Mouse (Mus musculus) neural tube, embryonic 12.5 days (tissue): Measurements from ENCODE around the gene Ankrd53. TPM values are rescaled to one million over a fixed set of nuclear protein-coding genes. Genes with fewer than 3 reads are reported as not detected.
"Not testable (repeated sequence)": the region's sequence is repeated elsewhere in the genome, so short reads cannot be mapped to it uniquely, and the experiment has no call there.

Source experiments
- ATAC-seq: fragments of 200-750 bp; cut with Nextera tagmentation; 2 replicates; pipeline ENCODE4 v1.8.0; 2017; ENCODE audit warnings: low read depth, mild to moderate bottlenecking, moderate TSS enrichment, moderate library complexity; ENCODE audit not compliant: low FRiP score
- H3K27ac ChIP-seq: fragments of 300-500 bp; sonication (generic); 2 replicates; pipeline ENCODE4 v1.5.1; 2016
- H3K27me3 ChIP-seq: fragments of 300-500 bp; sonication (generic); replicated peaks from 2 replicates; pipeline ENCODE4 v1.6.1; 2016; ENCODE audit warnings: mild to moderate bottlenecking
- H3K36me3 ChIP-seq: fragments of 300-500 bp; sonication (generic); 2 replicates; pipeline ENCODE4 v1.6.1; 2016; ENCODE audit warnings: mild to moderate bottlenecking
- H3K4me1 ChIP-seq: fragments of 300-500 bp; sonication (generic); 2 replicates; pipeline ENCODE4 v1.6.1; 2016
- H3K4me2 ChIP-seq: fragments of 300-500 bp; sonication (generic); replicated peaks from 2 replicates; pipeline ENCODE4 v1.6.1; 2016; ENCODE audit warnings: mild to moderate bottlenecking
- H3K4me3 ChIP-seq: fragments of 300-500 bp; sonication (generic); 2 replicates; pipeline ENCODE4 v1.5.1; 2016
- H3K9ac ChIP-seq: fragments of 300-500 bp; sonication (generic); 2 replicates; pipeline ENCODE4 v1.6.1; 2016; ENCODE audit warnings: mild to moderate bottlenecking
- H3K9me3 ChIP-seq: fragments of 300-500 bp; sonication (generic); 2 replicates; pipeline ENCODE4 v1.6.1; 2016; ENCODE audit warnings: mild to moderate bottlenecking
- whole genome bisulfite sequencing: fragments of 180-500 bp; shearing (Covaris S2); methylation state at CpG from one replicate; pipeline ENCODE4 v1.1.7; 2016; 5-methylcytosine and 5-hydroxymethylcytosine counted together
- polyA plus RNA-seq: library from polyadenylated mRNA; unstranded; fragments of >200 nt; fragmentation: Nextera tagmentation; extraction: Ambion mirVana; gene quantifications from 2 replicates; pipeline ENCODE4 v1.2.1, GENCODE M21; 2016

The Ankrd53 gene
- polyA plus RNA-seq, 1 experiment from 2014 or later, result 0.22 TPM

- Histone ChIP-seq H3K36me3 (peaks cover 36% of the 10 kb centered on the region), H3K4me2 (peak overlapping the region; percentile 89), H3K9ac (peak overlapping the region; percentile 90; the same call in 1 of the 2 replicates), H3K4me3 (peak overlapping the region; percentile 80; the same call in 1 of the 2 replicates), H3K9me3 (no peaks in the 10 kb centered on the region), H3K27me3 (no peaks in the 10 kb centered on the region), H3K4me1 (peaks cover 19% of the 10 kb centered on the region), H3K27ac (no peak overlapping the region)
- ATAC-seq, result no peak
- WGBS, result 53% methylated on average over 9 of the region's 9 CpGs
Observed at GRCm38 (mm10) chr6:83774126-83774525, 11.7 kb downstream of the Ankrd53 start.

DNA sequence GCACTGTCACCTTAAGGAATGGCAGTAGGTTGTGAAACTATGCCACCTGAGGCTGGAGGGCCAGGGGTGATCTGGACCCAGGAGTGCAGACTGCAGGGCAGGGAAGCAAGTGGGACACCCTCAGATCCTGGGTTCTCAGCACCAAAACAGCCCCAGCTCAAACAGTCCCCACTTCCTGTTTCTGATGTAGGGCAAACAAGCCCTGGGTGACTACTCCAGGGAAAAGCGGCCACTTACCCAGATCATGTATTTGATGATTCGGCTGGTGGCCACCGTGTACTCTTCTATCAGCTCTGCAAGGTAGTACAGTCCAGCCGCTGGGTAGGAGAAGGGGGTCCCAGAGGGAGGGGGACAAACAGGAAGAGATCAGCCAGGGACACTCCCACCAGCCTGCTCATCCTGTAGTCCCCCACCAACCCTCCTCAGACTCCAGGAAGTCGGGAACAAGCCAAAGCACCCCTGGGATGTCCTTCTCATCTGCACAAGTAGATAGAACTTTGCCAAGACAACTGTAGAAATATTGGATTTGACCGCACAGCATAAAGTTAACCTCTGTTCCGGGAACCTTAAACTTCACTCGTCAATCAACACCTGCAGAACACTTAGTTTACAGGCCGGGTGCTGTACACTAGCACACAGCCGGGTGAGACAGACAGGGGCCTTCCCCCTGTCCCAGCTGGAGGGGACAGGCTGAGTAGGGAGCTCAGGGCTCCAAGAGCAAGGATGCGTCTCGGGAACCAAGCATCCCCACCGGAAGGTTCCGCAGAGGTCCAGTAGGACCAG, 12.5 kb downstream of the Ankrd53 start:
- peak overlapping the region; percentile 90 for H3K9ac ChIP-seq
- WGBS, result 3% methylated on average over 14 of the region's 14 CpGs
- H3K9me3 ChIP-seq, result no peaks in the 10 kb centered on the region
- peaks cover 19% of the 10 kb centered on the region for H3K4me1 ChIP-seq
- peaks cover 29% of the 10 kb centered on the region for H3K36me3 ChIP-seq
- H3K4me3 ChIP-seq, result peak overlapping the region; percentile 80
- peak overlapping the region; percentile 89 for H3K4me2 ChIP-seq
- peak; percentile 64 for ATAC-seq
- no peak overlapping the region for H3K27ac ChIP-seq
- no peaks in the 10 kb centered on the region for H3K27me3 ChIP-seq

DNA sequence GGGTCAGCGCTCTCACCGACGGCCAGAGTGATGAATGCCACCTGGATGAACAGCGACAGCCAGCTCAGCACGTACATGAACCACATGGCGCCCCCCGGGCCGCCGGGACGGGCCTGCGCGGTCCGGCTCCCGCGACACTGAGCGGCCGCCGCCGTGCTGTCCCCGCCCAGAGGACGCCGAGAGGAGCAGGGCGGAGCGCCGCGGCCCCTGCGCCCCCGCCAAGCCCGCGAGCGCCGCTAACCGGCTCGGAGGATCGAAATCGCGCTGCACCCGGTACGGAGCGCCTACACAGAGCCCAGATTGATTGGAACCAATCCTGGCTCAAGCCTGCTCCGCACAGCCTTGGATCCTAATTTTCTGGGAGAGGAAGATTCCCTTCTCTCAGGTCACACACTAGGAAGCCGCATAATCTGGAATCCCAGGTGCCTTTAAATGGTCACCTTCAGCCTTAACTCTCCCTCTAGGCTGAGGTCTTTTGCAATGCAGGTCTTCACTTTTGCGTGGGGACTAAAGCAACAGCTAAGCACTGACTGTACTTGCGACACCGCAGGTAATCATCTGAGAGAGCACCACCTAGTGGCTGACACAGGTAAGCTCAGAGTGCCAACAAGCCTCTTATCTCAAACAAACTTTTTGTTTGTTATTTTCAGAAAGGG, 13.3 kb downstream of the Ankrd53 start, which contains the start of gene Tex261:
Gene Tex261, minus strand, starts transcription at position 176 of the 656 bp plus-strand sequence.
- peak; percentile 95 for ATAC-seq
- WGBS, result under 1% methylated on average over 45 of the region's 45 CpGs
- H3K9me3 ChIP-seq, result no peaks in the 10 kb centered on the region
- H3K4me1 ChIP-seq, result peaks cover 19% of the 10 kb centered on the region
- H3K36me3 ChIP-seq, result peaks cover 23% of the 10 kb centered on the region
- H3K9ac ChIP-seq, result peak within 1 kb of the TSS; percentile 90
- no peaks in the 10 kb centered on the region for H3K27me3 ChIP-seq
- H3K4me2 ChIP-seq, result peak within 1 kb of the TSS; percentile 89
- no peak within 1 kb of the TSS; the same call in 1 of the 2 replicates for H3K27ac ChIP-seq
- peak within 1 kb of the TSS; percentile 80 for H3K4me3 ChIP-seq

- Histone ChIP-seq H3K9ac (no peak overlapping the region), H3K27ac (no peak overlapping the region), H3K4me1 (peaks cover 19% of the 10 kb centered on the region), H3K9me3 (no peaks in the 10 kb centered on the region), H3K4me2 (no peak overlapping the region), H3K4me3 (no peak overlapping the region), H3K36me3 (peaks cover 2% of the 10 kb centered on the region; the same call in 1 of the 2 replicates), H3K27me3 (no peaks in the 10 kb centered on the region)
- no peak for ATAC-seq
- WGBS, result 83% methylated on average over 7 of the region's 7 CpGs
Observed at GRCm38 (mm10) chr6:83778306-83778705, 15.9 kb downstream of the Ankrd53 start.

DNA sequence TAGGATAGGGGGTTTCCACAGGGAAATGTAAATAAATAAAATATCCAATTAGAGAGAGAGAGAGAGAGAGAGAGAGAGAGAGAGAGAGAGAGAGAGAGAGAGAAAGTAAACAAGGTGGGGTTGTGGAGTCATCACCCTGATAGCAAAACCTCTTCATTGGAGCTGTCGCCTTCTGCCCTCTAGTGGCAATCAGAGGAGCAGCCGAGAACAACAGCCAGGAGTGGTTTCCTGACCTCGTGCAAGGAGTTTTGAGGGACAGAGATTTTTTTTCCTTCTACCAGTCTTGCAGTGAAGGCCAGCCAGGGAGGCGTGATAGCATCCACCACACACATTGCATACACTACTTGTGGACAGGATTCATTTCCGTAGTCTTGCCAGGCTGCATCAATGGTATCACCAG, 16.6 kb downstream of the Ankrd53 start:
- Histone ChIP-seq H3K4me2 (no peak overlapping the region), H3K36me3 (no peaks in the 10 kb centered on the region), H3K4me3 (no peak overlapping the region), H3K27ac (no peak overlapping the region), H3K9me3 (no peaks in the 10 kb centered on the region), H3K27me3 (no peaks in the 10 kb centered on the region), H3K4me1 (peaks cover 12% of the 10 kb centered on the region), H3K9ac (no peak overlapping the region)
- 8% methylated on average over 5 of the region's 5 CpGs for WGBS
- ATAC-seq, result no peak

DNA sequence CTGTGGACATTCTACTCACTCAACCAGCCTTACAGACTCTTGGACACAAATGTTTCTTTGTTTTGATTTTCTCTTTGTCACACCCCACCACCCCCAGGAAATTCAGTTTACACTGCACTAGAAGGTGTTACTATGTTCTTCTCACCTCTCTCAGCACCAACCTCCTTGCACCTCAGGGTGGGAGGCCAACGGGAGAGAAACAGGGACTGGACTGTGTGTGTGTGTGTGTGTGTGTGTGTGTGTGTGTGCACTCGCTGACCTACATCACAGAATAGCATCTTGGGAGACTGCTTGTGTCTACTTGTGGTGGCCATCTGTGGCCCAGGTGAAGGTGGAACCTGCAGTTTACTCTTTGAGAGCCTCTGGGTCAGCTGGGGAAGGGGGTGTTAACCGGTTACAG, 24.0 kb downstream of the Ankrd53 start:
- Histone ChIP-seq H3K4me1 (peaks cover 12% of the 10 kb centered on the region), H3K9me3 (no peaks in the 10 kb centered on the region), H3K27ac (no peak overlapping the region), H3K4me2 (no peak overlapping the region), H3K4me3 (no peak overlapping the region), H3K36me3 (no peaks in the 10 kb centered on the region), H3K27me3 (no peaks in the 10 kb centered on the region), H3K9ac (no peak overlapping the region)
- WGBS, result 76% methylated on average over 3 of the region's 3 CpGs
- no peak for ATAC-seq

DNA sequence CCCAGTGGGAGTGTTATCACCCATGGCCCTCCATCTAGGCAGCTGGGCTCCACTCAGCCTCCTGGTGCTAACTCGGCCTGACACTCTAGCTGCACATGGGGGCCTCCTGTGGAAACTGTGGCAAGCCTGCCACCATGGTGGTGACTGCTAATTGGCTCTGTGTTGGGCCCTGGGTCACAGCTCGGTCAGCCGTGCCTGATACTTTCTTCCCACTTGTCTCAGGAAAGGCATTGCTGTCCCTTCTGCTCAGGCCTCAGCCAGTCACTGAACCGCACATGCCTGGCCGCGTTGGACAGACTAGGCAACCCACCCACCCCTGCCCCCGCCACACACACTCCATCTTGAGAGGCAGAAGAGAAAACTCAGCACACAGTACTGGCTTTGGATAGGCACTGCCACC, 26.1 kb downstream of the Ankrd53 start:
- no peak overlapping the region for H3K9ac ChIP-seq
- peak; percentile 71; the same call in 1 of the 2 replicates for ATAC-seq
- no peak overlapping the region for H3K4me3 ChIP-seq
- no peaks in the 10 kb centered on the region for H3K36me3 ChIP-seq
- no peaks in the 10 kb centered on the region for H3K9me3 ChIP-seq
- H3K27me3 ChIP-seq, result no peaks in the 10 kb centered on the region
- H3K4me2 ChIP-seq, result no peak overlapping the region
- WGBS, result 38% methylated on average over 7 of the region's 7 CpGs
- H3K4me1 ChIP-seq, result peaks cover 12% of the 10 kb centered on the region
- no peak overlapping the region for H3K27ac ChIP-seq

DNA sequence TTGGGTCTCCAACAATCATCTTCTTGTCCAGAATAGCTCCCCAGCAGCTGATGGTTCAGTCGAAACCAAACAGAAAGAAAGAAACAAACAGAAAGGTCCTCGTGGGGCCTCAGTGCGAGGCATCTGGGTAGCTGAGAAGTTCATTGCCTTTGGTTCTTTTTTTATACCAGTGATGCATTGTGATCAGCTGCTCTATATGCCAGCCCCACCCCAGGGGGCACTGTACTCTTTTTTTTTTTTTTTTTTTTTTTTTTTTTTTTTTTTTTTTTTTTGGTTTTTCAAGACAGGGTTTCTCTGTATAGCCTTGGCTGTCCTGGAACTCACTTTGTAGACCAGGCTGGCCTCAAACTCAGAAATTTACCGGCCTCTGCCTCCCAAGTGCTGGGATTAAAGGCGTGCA, 28.1 kb downstream of the Ankrd53 start:
- not testable (repeated sequence) for H3K9ac ChIP-seq, H3K27me3 ChIP-seq, H3K36me3 ChIP-seq, ATAC-seq, H3K4me3 ChIP-seq, H3K27ac ChIP-seq, H3K9me3 ChIP-seq, H3K4me2 ChIP-seq
- peaks cover 18% of the 10 kb centered on the region for H3K4me1 ChIP-seq
- WGBS, result 79% methylated on average over 5 of the region's 5 CpGs

DNA sequence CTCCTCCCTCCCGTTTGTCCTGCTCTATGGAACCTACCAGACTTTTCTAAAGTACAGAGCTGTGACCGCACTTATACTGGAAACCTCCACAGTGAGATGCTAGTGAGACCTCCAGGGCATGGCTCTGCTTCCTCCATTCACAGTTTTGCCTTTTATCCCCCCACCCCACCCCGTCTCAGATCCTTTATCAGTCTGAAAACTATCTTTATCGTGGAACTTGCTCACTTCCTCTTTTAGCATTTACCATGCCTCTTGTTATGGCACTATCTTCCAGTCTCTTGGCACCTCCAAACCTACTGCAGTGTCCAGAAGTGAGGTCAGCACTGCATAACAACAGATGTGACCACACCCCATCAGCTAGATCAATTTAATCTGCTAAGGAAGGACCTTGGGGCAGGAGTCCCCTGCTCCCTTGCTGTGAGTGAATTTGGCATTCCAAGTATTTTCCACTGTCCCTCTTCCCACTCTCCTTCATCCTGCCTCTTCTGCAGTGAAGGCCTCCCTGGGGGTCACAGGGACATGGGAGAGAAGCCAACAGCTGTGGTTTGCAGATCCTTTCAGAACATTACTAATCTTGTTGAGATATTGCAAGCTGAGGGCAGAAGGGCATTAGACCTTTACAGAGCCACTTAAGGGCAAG, 28.9 kb downstream of the Ankrd53 start:
- H3K4me1 ChIP-seq, result peaks cover 18% of the 10 kb centered on the region
- no peak for ATAC-seq
- no peaks in the 10 kb centered on the region for H3K9me3 ChIP-seq
- 72% methylated on average over 4 of the region's 4 CpGs for WGBS
- no peak overlapping the region for H3K4me2 ChIP-seq
- H3K27me3 ChIP-seq, result no peaks in the 10 kb centered on the region
- H3K36me3 ChIP-seq, result no peaks in the 10 kb centered on the region
- no peak overlapping the region for H3K4me3 ChIP-seq
- no peak overlapping the region for H3K9ac ChIP-seq
- H3K27ac ChIP-seq, result no peak overlapping the region

- Histone ChIP-seq H3K4me2 (peak within 1 kb of the TSS; percentile 89), H3K4me3 (peak within 1 kb of the TSS; percentile 80), H3K4me1 (peaks cover 6% of the 10 kb centered on the region), H3K9me3 (no peaks in the 10 kb centered on the region), H3K36me3 (peaks cover 6% of the 10 kb centered on the region; the same call in 1 of the 2 replicates), H3K27me3 (no peaks in the 10 kb centered on the region), H3K27ac (peak within 1 kb of the TSS; percentile 92), H3K9ac (peak within 1 kb of the TSS; percentile 84)
- WGBS, result under 1% methylated on average over 43 of the region's 43 CpGs
- peak; percentile 96 for ATAC-seq
Observed at GRCm38 (mm10) chr6:83794760-83795296, 32.4 kb downstream of the Ankrd53 start, which contains the start of gene Nagk. Gene Nagk (plus strand): TSS chr6:83794982.

DNA sequence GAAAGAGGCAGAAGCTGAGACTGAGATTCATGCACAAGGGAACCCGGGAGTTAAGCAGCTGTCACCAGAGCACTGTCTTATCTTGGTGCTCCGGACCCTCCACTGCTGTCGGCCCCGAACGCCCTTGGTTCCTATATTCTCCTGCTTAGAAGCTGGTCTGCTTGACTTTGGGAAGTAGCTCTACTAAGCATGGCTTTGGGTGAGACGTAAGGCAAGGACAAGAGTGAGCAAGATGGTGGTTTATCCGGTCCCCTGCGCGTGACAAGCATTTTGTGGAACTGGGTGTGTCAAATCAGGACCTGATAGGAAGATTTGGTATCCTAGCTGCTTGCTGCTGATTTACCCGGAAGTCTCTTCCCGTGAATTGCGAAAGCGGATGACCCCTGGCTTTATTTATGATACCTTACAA, 33.1 kb downstream of the Ankrd53 start:
- Histone ChIP-seq H3K27me3 (no peaks in the 10 kb centered on the region), H3K9me3 (no peaks in the 10 kb centered on the region), H3K9ac (peak overlapping the region; percentile 84), H3K4me2 (peak overlapping the region; percentile 89), H3K4me1 (peaks cover 6% of the 10 kb centered on the region), H3K27ac (peak overlapping the region; percentile 92), H3K4me3 (peak overlapping the region; percentile 80), H3K36me3 (peaks cover 9% of the 10 kb centered on the region; the same call in 1 of the 2 replicates)
- WGBS, result 13% methylated on average over 13 of the region's 13 CpGs
- peak; percentile 15; the same call in 1 of the 2 replicates for ATAC-seq

GRCm38 (mm10) chr6:83796686-83797085, 34.2 kb downstream of the Ankrd53 start:
- Histone ChIP-seq H3K27me3 (no peaks in the 10 kb centered on the region), H3K9me3 (no peaks in the 10 kb centered on the region), H3K9ac (no peak overlapping the region), H3K4me2 (no peak overlapping the region), H3K4me1 (peaks cover 6% of the 10 kb centered on the region), H3K27ac (no peak overlapping the region), H3K4me3 (no peak overlapping the region), H3K36me3 (peaks cover 20% of the 10 kb centered on the region)
- 65% methylated on average over 3 of the region's 3 CpGs for WGBS
- ATAC-seq, result no peak
